Mouse (Mus musculus) stomach, postnatal 0 days (tissue): Measurements from ENCODE around the gene Dennd5b.

Experiments used
- CTCF ChIP-seq: IDR thresholded peaks from 2 replicates; pipeline ENCODE4 v1.5.1; 2016; ENCODE audit warnings: antibody characterized with exemption, low read depth, mild to moderate bottlenecking, moderate library complexity
- EP300 ChIP-seq: optimal IDR thresholded peaks from 2 replicates; pipeline ENCODE3; 2016; ENCODE audit warnings: antibody characterized with exemption

DNA sequence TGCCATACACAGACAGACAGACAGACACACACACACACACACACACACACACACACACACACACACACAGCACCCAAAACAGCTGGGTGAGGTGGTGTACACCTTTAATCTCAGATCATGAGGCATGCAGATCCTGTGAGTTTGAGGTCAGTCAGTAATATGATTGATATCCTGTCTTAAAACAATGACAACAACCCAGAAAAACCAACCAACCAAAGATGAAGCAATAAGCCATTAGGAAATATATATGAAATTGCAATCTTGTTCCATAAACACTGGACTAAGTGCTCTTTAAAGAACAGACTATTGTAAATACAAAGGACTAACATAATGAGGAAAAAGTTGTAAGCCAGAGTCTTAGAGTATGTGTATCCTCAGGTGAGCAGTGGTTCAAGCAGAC, 70.1 kb downstream of the Dennd5b start:
- TF ChIP-seq CTCF = no peak
- no peak for TF ChIP-seq EP300
